Mouse (Mus musculus): ENCODE results near the gene 1700013G24Rik. TPM values are rescaled to one million over a fixed set of nuclear protein-coding genes. Genes with fewer than 3 reads are reported as not detected.

The 1700013G24Rik gene
- total RNA-seq, 2 experiments from 2014 or later = not detected

- DNase-seq = no peak
Measured at GRCm38 (mm10) chr4:137456581-137456980, 3.5 kb downstream of the 1700013G24Rik start.

- no peak for DNase-seq
Measured at GRCm38 (mm10) chr4:137457292-137457691, 4.2 kb downstream of the 1700013G24Rik start.

GRCm38 (mm10) chr4:137458310-137458709 lies 5.2 kb downstream of the 1700013G24Rik start:
- no peak for DNase-seq

- DNase-seq = no peak
Measured at GRCm38 (mm10) chr4:137458861-137459260, 5.8 kb downstream of the 1700013G24Rik start.

- no peak for DNase-seq
Measured at GRCm38 (mm10) chr4:137460676-137461075, 7.6 kb downstream of the 1700013G24Rik start.

- no peak for DNase-seq
Measured at GRCm38 (mm10) chr4:137461217-137461616, 8.1 kb downstream of the 1700013G24Rik start.

GRCm38 (mm10) chr4:137461981-137462690 lies 9.1 kb downstream of the 1700013G24Rik start:
- DNase-seq = no peak

GRCm38 (mm10) chr4:137465125-137465787 lies 12.2 kb downstream of the 1700013G24Rik start:
- DNase-seq = no peak

- no peak for DNase-seq
Measured at GRCm38 (mm10) chr4:137466991-137467390, 13.9 kb downstream of the 1700013G24Rik start.

GRCm38 (mm10) chr4:137467525-137467924 lies 14.4 kb downstream of the 1700013G24Rik start:
- no peak for DNase-seq

- peak; percentile 100 for DNase-seq
Measured at GRCm38 (mm10) chr4:137468260-137469080, 15.4 kb downstream of the 1700013G24Rik start, which contains the start of gene Hspg2. Gene Hspg2, plus strand, starts transcription at chr4:137468769.

GRCm38 (mm10) chr4:137469081-137469844 lies 16.2 kb downstream of the 1700013G24Rik start:
- DNase-seq = no peak

GRCm38 (mm10) chr4:137469845-137470692 lies 17.0 kb downstream of the 1700013G24Rik start:
- DNase-seq = no peak

- no peak for DNase-seq
Measured at GRCm38 (mm10) chr4:137470701-137471317, 17.7 kb downstream of the 1700013G24Rik start.

- DNase-seq = no peak
Measured at GRCm38 (mm10) chr4:137471326-137471725, 18.2 kb downstream of the 1700013G24Rik start.

GRCm38 (mm10) chr4:137473240-137473639 lies 20.2 kb downstream of the 1700013G24Rik start:
- DNase-seq = no peak

- DNase-seq = peak; percentile 74
Measured at GRCm38 (mm10) chr4:137473701-137474388, 20.8 kb downstream of the 1700013G24Rik start.

- no peak for DNase-seq
Measured at GRCm38 (mm10) chr4:137474694-137475093, 21.6 kb downstream of the 1700013G24Rik start.

GRCm38 (mm10) chr4:137475271-137476050 lies 22.4 kb downstream of the 1700013G24Rik start:
- DNase-seq = no peak
